Mouse (Mus musculus) T-helper 17 cell (primary cell): ENCODE results near the gene Prdm2.

Source experiments
- in situ Hi-C, 2 experiments: fragments of 300-600 bp; cut with MboI, MseI; formaldehyde crosslinking; loops; 1 replicate in 1 of 2; 2 replicates in 1 of 2; pipeline ENCODE4 v1.15.1; 2025; ENCODE audit warnings: high pct_unique_total_duplicates in 2 of 2

The Prdm2 gene

GRCm38 (mm10) chr4:143211584-143212340 is 1.0 kb downstream of the Prdm2 start:
- in situ Hi-C loops: no loop called here

GRCm38 (mm10) chr4:143209997-143210396 is 2.8 kb downstream of the Prdm2 start:
- in situ Hi-C loops: loop anchor here in 1 of 2 experiments (5.0 kb wide), 1 partner anchor 38 kb away; no protein-coding TSS in a partner anchor

GRCm38 (mm10) chr4:143202653-143203052 is 10.1 kb downstream of the Prdm2 start:
- in situ Hi-C loops: no loop called here

GRCm38 (mm10) chr4:143198371-143198770 is 14.4 kb downstream of the Prdm2 start:
- in situ Hi-C loops: no loop called here

GRCm38 (mm10) chr4:143197845-143198356 is 14.9 kb downstream of the Prdm2 start:
- in situ Hi-C loops: no loop called here

GRCm38 (mm10) chr4:143194328-143194727 is 18.5 kb downstream of the Prdm2 start:
- in situ Hi-C loops: no loop called here

- in situ Hi-C loops: no loop called here
Observed at GRCm38 (mm10) chr4:143193164-143193563, 19.6 kb downstream of the Prdm2 start.

- in situ Hi-C loops: no loop called here
Observed at GRCm38 (mm10) chr4:143191783-143192182, 21.0 kb downstream of the Prdm2 start.

GRCm38 (mm10) chr4:143190657-143191056 is 22.1 kb downstream of the Prdm2 start:
- in situ Hi-C loops: no loop called here

- in situ Hi-C loops: no loop called here
Observed at GRCm38 (mm10) chr4:143188571-143189191, 24.1 kb downstream of the Prdm2 start.

- in situ Hi-C loops: no loop called here
Observed at GRCm38 (mm10) chr4:143186066-143186465, 26.7 kb downstream of the Prdm2 start.

- in situ Hi-C loops: no loop called here
Observed at GRCm38 (mm10) chr4:143185496-143185895, 27.3 kb downstream of the Prdm2 start.

- in situ Hi-C loops: no loop called here
Observed at GRCm38 (mm10) chr4:143183141-143183540, 29.7 kb downstream of the Prdm2 start.

GRCm38 (mm10) chr4:143180731-143181130 is 32.1 kb downstream of the Prdm2 start:
- in situ Hi-C loops: no loop called here

- in situ Hi-C loops: loop anchor here (5.0 to 25.0 kb wide), 2 partner anchors 36 to 1716 kb away; partner anchors contain the start of gene Dhrs3 (in 1 of the 2)
Observed at GRCm38 (mm10) chr4:143171600-143172290, 41.0 kb downstream of the Prdm2 start.

GRCm38 (mm10) chr4:143170290-143170689 is 42.5 kb downstream of the Prdm2 start:
- in situ Hi-C loops: loop anchor here (5.0 to 25.0 kb wide), 2 partner anchors 37 to 1717 kb away; partner anchors contain the start of gene Dhrs3 (in 1 of the 2)

GRCm38 (mm10) chr4:143168093-143168492 is 44.7 kb downstream of the Prdm2 start:
- in situ Hi-C loops: loop anchor here (10.0 to 25.0 kb wide), 2 partner anchors 1213 to 1719 kb away; partner anchors contain the start of gene Dhrs3 (in 1 of the 2)

- in situ Hi-C loops: loop anchor here (10.0 to 25.0 kb wide), 2 partner anchors 1207 to 1725 kb away; partner anchors contain the start of gene Dhrs3 (in 1 of the 2)
Observed at GRCm38 (mm10) chr4:143161619-143162479, 50.9 kb downstream of the Prdm2 start.

- in situ Hi-C loops: loop anchor here (10.0 to 25.0 kb wide), 2 partner anchors 1206 to 1726 kb away; partner anchors contain the start of gene Dhrs3 (in 1 of the 2)
Observed at GRCm38 (mm10) chr4:143160826-143161225, 52.0 kb downstream of the Prdm2 start.

GRCm38 (mm10) chr4:143159336-143159735 is 53.5 kb downstream of the Prdm2 start:
- in situ Hi-C loops: loop anchor here (5.0 to 25.0 kb wide), 2 partner anchors 37 to 1728 kb away; partner anchors contain the start of gene Dhrs3 (in 1 of the 2)
